Comparison of ENCODE assay signal across 16 mouse cellular contexts in genomic region chr3:80248611-80249010, GRCm38 (mm10).
DNase-seq lines count a peak whose midpoint lies in the region; ATAC-seq lines count a peak whose summit lies in the region.
"Had no signal": no experiment of that assay in that cellular context is flagged by ENCODE, and none has a peak within 500 bp of the region (broad histone marks: within the 10 kb centered on the region; RNA-seq: fewer than 3 reads in every experiment).

No protein-coding gene starts in this region.

- H3K9ac ChIP-seq in forebrain, embryonic 12.5 days = no peak overlapping the region
- no peak overlapping the region for H3K9ac ChIP-seq in forebrain, embryonic 11.5 days (ENCODE audit: low read length)
- H3K9ac ChIP-seq in forebrain, embryonic 14.5 days (ENCODE audit: low read length) = no peak overlapping the region
- no peak overlapping the region for H3K9ac ChIP-seq in neural tube, embryonic 14.5 days (replicated peaks; ENCODE audit: low read depth, low read length)
- H3K9ac ChIP-seq: embryonic facial prominence, embryonic 15.5 days; heart, embryonic 12.5 days; limb, embryonic 12.5 days had no signal

- H3K4me3 ChIP-seq in forebrain, embryonic 12.5 days (replicated peaks) = no peak overlapping the region
- no peak overlapping the region for H3K4me3 ChIP-seq in forebrain, embryonic 11.5 days (ENCODE audit: low read depth, low read length)
- no peak overlapping the region for H3K4me3 ChIP-seq in forebrain, embryonic 14.5 days (ENCODE audit: low read depth, low read length)
- no peak overlapping the region for H3K4me3 ChIP-seq in neural tube, embryonic 14.5 days (ENCODE audit: low read depth, low read length)
- no peak overlapping the region for H3K4me3 ChIP-seq in limb, embryonic 10.5 days
- H3K4me3 ChIP-seq: embryonic facial prominence, embryonic 15.5 days; gastrocnemius, adult 2 months; heart, embryonic 12.5 days; limb, embryonic 12.5 days had no signal

- no peak for DNase-seq in forebrain, embryonic 11.5 days (ENCODE audit: low spot score)
- DNase-seq in left cerebral cortex, adult 9 months (ENCODE audit: low spot score in 2 of 2) = peak; percentile 40 to 55
- DNase-seq in left cerebral cortex, postnatal 36 days (ENCODE audit: low spot score in 2 of 2) = no peak
- peak; percentile 50 for DNase-seq in forebrain, embryonic 14.5 days (ENCODE audit: low spot score)
- no peak for DNase-seq in kidney, adult 8-10 months
- no peak for DNase-seq in limb, embryonic 10.5 days (ENCODE audit: low spot score)
- DNase-seq: adrenal gland, postnatal 25 days; gastrocnemius, adult 2 months; lung, adult 18-20 months had no signal

- no peak overlapping the region for H3K4me2 ChIP-seq in forebrain, embryonic 12.5 days
- H3K4me2 ChIP-seq in forebrain, embryonic 11.5 days (ENCODE audit: low read depth, low read length, severe bottlenecking) = no peak overlapping the region
- no peak overlapping the region for H3K4me2 ChIP-seq in forebrain, embryonic 14.5 days (ENCODE audit: low read length)
- no peak overlapping the region for H3K4me2 ChIP-seq in neural tube, embryonic 14.5 days (ENCODE audit: low read depth, low read length)
- H3K4me2 ChIP-seq: embryonic facial prominence, embryonic 15.5 days; heart, embryonic 12.5 days; limb, embryonic 12.5 days had no signal

- no peaks in the 10 kb centered on the region for H3K9me3 ChIP-seq in forebrain, embryonic 12.5 days
- no peaks in the 10 kb centered on the region for H3K9me3 ChIP-seq in forebrain, embryonic 11.5 days (ENCODE audit: control insufficient read depth, low read length)
- H3K9me3 ChIP-seq in forebrain, embryonic 14.5 days (replicated peaks; ENCODE audit: control insufficient read depth, low read length) = no peaks in the 10 kb centered on the region
- H3K9me3 ChIP-seq in neural tube, embryonic 14.5 days (ENCODE audit: control insufficient read depth, low read length) = no peaks in the 10 kb centered on the region
- H3K9me3 ChIP-seq in limb, embryonic 10.5 days (replicated peaks) = no peaks in the 10 kb centered on the region
- H3K9me3 ChIP-seq: embryonic facial prominence, embryonic 15.5 days; heart, embryonic 12.5 days; limb, embryonic 12.5 days had no signal

- intact Hi-C loops in left cerebral cortex, postnatal 36 days (cut with DNase I) = loop anchor here (5.0 kb wide), 1 partner anchor 36 kb away; no protein-coding TSS in a partner anchor

- 50% methylated on average over 5 of the region's 5 CpGs for WGBS in forebrain, embryonic 12.5 days
- WGBS in forebrain, embryonic 11.5 days = 65% methylated on average over 5 of the region's 5 CpGs
- WGBS in forebrain, embryonic 14.5 days = 41% methylated on average over 5 of the region's 5 CpGs
- 45% methylated on average over 5 of the region's 5 CpGs for WGBS in neural tube, embryonic 14.5 days
- 61% methylated on average over 5 of the region's 5 CpGs for WGBS in limb, embryonic 10.5 days

- no peaks in the 10 kb centered on the region for H3K27me3 ChIP-seq in forebrain, embryonic 12.5 days
- H3K27me3 ChIP-seq in forebrain, embryonic 11.5 days (ENCODE audit: control insufficient read depth, insufficient read depth, low read length) = no peaks in the 10 kb centered on the region
- no peaks in the 10 kb centered on the region for H3K27me3 ChIP-seq in forebrain, embryonic 14.5 days (replicated peaks; ENCODE audit: control insufficient read depth, insufficient read depth, low read length)
- no peaks in the 10 kb centered on the region for H3K27me3 ChIP-seq in neural tube, embryonic 14.5 days (ENCODE audit: control insufficient read depth, insufficient read depth, low read length)
- no peaks in the 10 kb centered on the region for H3K27me3 ChIP-seq in limb, embryonic 10.5 days (ENCODE audit: low read depth, poor library complexity, severe bottlenecking)
- H3K27me3 ChIP-seq: embryonic facial prominence, embryonic 15.5 days; heart, embryonic 12.5 days; limb, embryonic 12.5 days had no signal

- H3K4me1 ChIP-seq in forebrain, embryonic 12.5 days = no peaks in the 10 kb centered on the region
- no peaks in the 10 kb centered on the region for H3K4me1 ChIP-seq in forebrain, embryonic 11.5 days (replicated peaks; ENCODE audit: control insufficient read depth, insufficient read depth, low read length)
- H3K4me1 ChIP-seq in forebrain, embryonic 14.5 days (ENCODE audit: control insufficient read depth, insufficient read depth, low read length) = no peaks in the 10 kb centered on the region
- H3K4me1 ChIP-seq in neural tube, embryonic 14.5 days (ENCODE audit: control insufficient read depth, insufficient read depth, low read length) = no peaks in the 10 kb centered on the region
- H3K4me1 ChIP-seq in limb, embryonic 10.5 days = no peaks in the 10 kb centered on the region
- H3K4me1 ChIP-seq: embryonic facial prominence, embryonic 15.5 days; heart, embryonic 12.5 days; limb, embryonic 12.5 days had no signal

- H3K27ac ChIP-seq in forebrain, embryonic 12.5 days = no peak overlapping the region
- no peak overlapping the region for H3K27ac ChIP-seq in forebrain, embryonic 11.5 days (ENCODE audit: low read depth, low read length)
- H3K27ac ChIP-seq in forebrain, embryonic 14.5 days (ENCODE audit: low read depth, low read length) = no peak overlapping the region
- H3K27ac ChIP-seq in neural tube, embryonic 14.5 days (ENCODE audit: low read depth, low read length) = no peak overlapping the region
- H3K27ac ChIP-seq in limb, embryonic 10.5 days = no peak overlapping the region
- H3K27ac ChIP-seq: embryonic facial prominence, embryonic 15.5 days; gastrocnemius, adult 2 months; limb, embryonic 12.5 days; macrophage had no signal

- ATAC-seq in forebrain, embryonic 12.5 days (ENCODE audit: low FRiP score) = 0 out of 2 replicates have a peak, but pooled peaks have one; percentile 17
- ATAC-seq in forebrain, embryonic 11.5 days (replicated peaks; ENCODE audit: low FRiP score) = no peak
- ATAC-seq in forebrain, embryonic 14.5 days = peak; percentile 61; the same call in 1 of the 2 replicates
- ATAC-seq in neural tube, embryonic 14.5 days (ENCODE audit: low read depth) = peak; percentile 58
- ATAC-seq: midbrain, embryonic 16.5 days had no signal

- H3K36me3 ChIP-seq in forebrain, embryonic 12.5 days (replicated peaks) = no peaks in the 10 kb centered on the region
- no peaks in the 10 kb centered on the region for H3K36me3 ChIP-seq in forebrain, embryonic 11.5 days (ENCODE audit: control insufficient read depth, insufficient read depth, low read length)
- H3K36me3 ChIP-seq in forebrain, embryonic 14.5 days (ENCODE audit: control insufficient read depth, insufficient read depth, low read length) = no peaks in the 10 kb centered on the region
- no peaks in the 10 kb centered on the region for H3K36me3 ChIP-seq in neural tube, embryonic 14.5 days (ENCODE audit: control insufficient read depth, insufficient read depth, low read length)
- no peaks in the 10 kb centered on the region for H3K36me3 ChIP-seq in limb, embryonic 10.5 days
- H3K36me3 ChIP-seq: embryonic facial prominence, embryonic 15.5 days; heart, embryonic 12.5 days; limb, embryonic 12.5 days had no signal

Comparison
In these comparisons a context has a peak if more than half of its experiments do, and no peak if none do; other contexts are left out.
1. DNase-seq: peak in left cerebral cortex, adult 9 months (2 of 2) and forebrain, embryonic 14.5 days (single experiment); none in forebrain, embryonic 11.5 days (single experiment), left cerebral cortex, postnatal 36 days (0 of 2), kidney, adult 8-10 months (0 of 2) and limb, embryonic 10.5 days (single experiment).